ENCODE assay signal across 8 mouse cellular contexts in the genomic region with DNA sequence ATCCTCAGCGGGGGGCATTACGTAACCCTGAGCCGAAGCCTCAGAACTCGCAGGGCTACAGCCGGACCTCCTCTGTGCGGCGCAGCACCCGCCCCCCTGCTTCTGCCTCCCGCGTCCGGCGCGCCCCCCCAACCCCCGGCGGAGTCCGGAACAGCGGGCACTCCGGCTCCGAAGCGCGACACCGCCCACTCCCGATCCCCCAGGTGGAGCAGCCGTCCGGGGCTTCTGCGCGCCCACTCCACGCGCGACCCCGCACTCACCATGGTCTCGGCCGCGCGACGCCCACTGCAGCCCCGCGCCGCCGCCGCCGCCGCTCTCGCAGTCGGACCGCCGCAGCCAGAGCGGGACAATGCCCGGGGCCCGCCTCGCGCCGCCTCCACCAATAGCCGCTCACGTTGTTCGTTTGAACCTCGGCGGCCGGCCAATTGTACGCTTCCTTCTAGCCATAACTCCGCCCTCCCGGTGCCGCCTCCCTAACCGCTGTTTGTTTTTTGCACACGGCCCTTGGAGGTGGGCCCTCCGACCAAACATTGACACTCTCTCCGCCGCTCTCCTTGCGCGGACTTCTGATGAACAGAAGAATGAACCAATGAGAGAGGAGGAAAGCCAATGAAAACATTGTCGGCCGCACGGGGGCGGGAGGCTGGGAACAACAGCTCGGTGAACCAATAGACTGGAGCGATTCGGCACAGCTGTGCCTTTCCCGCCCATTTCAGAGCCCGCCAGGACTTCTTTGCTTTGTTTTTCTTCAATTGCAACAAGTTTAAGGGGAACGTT. TPM values are rescaled to one million over a fixed set of nuclear protein-coding genes. Genes with fewer than 3 reads are reported as not detected.
DNase-seq lines count a peak whose midpoint lies in the region; ATAC-seq lines count a peak whose summit lies in the region.

A gene (minus strand): TSS at position 367 of the 777 bp plus-strand sequence.

- WGBS in hindbrain, embryonic 15.5 days = under 1% methylated on average over 78 of the region's 80 CpGs

- H3K4me3 ChIP-seq in hindbrain, embryonic 15.5 days = peak within 1 kb of the TSS; percentile 68

- H3K9ac ChIP-seq in hindbrain, embryonic 15.5 days = peak within 1 kb of the TSS; percentile 67

- ATAC-seq in hindbrain, embryonic 15.5 days (ENCODE audit: low FRiP score, low read depth) = peak; percentile 100

- H3K27ac ChIP-seq in hindbrain, embryonic 15.5 days (replicated peaks) = peak within 1 kb of the TSS; percentile 93

- H3K4me2 ChIP-seq in hindbrain, embryonic 15.5 days = peak within 1 kb of the TSS; percentile 67

- DNase-seq in T-cell, adult 2 months (ENCODE audit: low spot score) = peak; percentile 99
- DNase-seq in cerebellum, postnatal 36 days = peak; percentile 100
- peak; percentile 100 for DNase-seq in frontal cortex, postnatal 36 days (ENCODE audit: low spot score in 2 of 2)
- DNase-seq in left cerebral cortex, adult 11 months (ENCODE audit: low spot score) = peak; percentile 99
- peak; percentile 100 for DNase-seq in lung, postnatal 4 days
- DNase-seq in retina, postnatal 7 days (ENCODE audit: low read depth, low spot score) = peak; percentile 98
- peak; percentile 98 for DNase-seq in urinary bladder, adult 2 months (ENCODE audit: low spot score)

- H3K9me3 ChIP-seq in hindbrain, embryonic 15.5 days = no peaks in the 10 kb centered on the region

- no peaks in the 10 kb centered on the region for H3K36me3 ChIP-seq in hindbrain, embryonic 15.5 days

- H3K27me3 ChIP-seq in hindbrain, embryonic 15.5 days = no peaks in the 10 kb centered on the region

- H3K4me1 ChIP-seq in hindbrain, embryonic 15.5 days (replicated peaks) = peaks cover 12% of the 10 kb centered on the region

RNA-seq across cellular contexts. Expression of the gene that starts here (rescaled TPM):
- polyA plus RNA-seq in hindbrain, embryonic 15.5 days (2015; fragmentation: Nextera tagmentation; extraction: Ambion mirVana) = 259 and 323 TPM in 2 replicates
- polyA plus RNA-seq in urinary bladder, adult 2 months (2012; rRNA removed) = 97.0 and 110 TPM in 2 replicates

Comparison
In these comparisons a context has a peak if more than half of its experiments do, and no peak if none do; other contexts are left out.
1. Peak in every context shown above with its lines: DNase-seq, ATAC-seq, H3K4me3 ChIP-seq and H3K27ac ChIP-seq.